12 mouse cellular contexts compared by ENCODE assay signal in genomic region chr3:95121580-95121979, GRCm38 (mm10). TPM values are rescaled to one million over a fixed set of nuclear protein-coding genes. Genes with fewer than 3 reads are reported as not detected.
DNase-seq lines count a peak whose midpoint lies in the region; ATAC-seq and TF ChIP-seq lines count a peak whose summit lies in the region.
"Had no signal": no experiment of that assay in that cellular context is flagged by ENCODE, and none has a peak within 500 bp of the region (broad histone marks: within the 10 kb centered on the region; RNA-seq: fewer than 3 reads in every experiment).

No protein-coding gene starts in this region.

- peaks cover 55% of the 10 kb centered on the region for H3K36me3 ChIP-seq in heart, embryonic 12.5 days
- peaks cover 31% of the 10 kb centered on the region for H3K36me3 ChIP-seq in liver, adult 2 months (ENCODE audit: control insufficient read depth, insufficient read depth, low read length)
- H3K36me3 ChIP-seq in heart, postnatal 0 days (replicated peaks; ENCODE audit: control insufficient read depth, insufficient read depth, low read length), result peaks cover 52% of the 10 kb centered on the region

- peak; percentile 54; the same call in 1 of the 2 replicates for TF ChIP-seq EP300 in heart, postnatal 0 days (IDR thresholded peaks at IDR 0.05; ENCODE audit: low read depth)

- H3K4me3 ChIP-seq in heart, embryonic 12.5 days, result no peak overlapping the region
- H3K4me3 ChIP-seq in liver, adult 2 months (ENCODE audit: insufficient read depth, low read depth, low read length), result no peak overlapping the region
- H3K4me3 ChIP-seq in heart, postnatal 0 days (ENCODE audit: low read depth, low read length), result no peak overlapping the region
- H3K4me3 ChIP-seq: embryonic facial prominence, embryonic 12.5 days; forebrain, embryonic 13.5 days; layer of hippocampus, adult 2 months had no signal

- TF ChIP-seq POLR2A in liver, adult 2 months (IDR thresholded peaks at IDR 0.05; ENCODE audit: extremely low read depth, insufficient read depth, low read length), result no peak

- intact Hi-C loops in heart, postnatal 10 days (cut with DNase I), result no loop called here

- H3K79me2 ChIP-seq in liver, adult 2 months (ENCODE audit: control insufficient read depth, insufficient read depth, low read length), result no peaks in the 10 kb centered on the region

- no peaks in the 10 kb centered on the region for H3K27me3 ChIP-seq in heart, embryonic 12.5 days (replicated peaks)
- H3K27me3 ChIP-seq in liver, adult 2 months (ENCODE audit: control insufficient read depth, insufficient read depth, low read length), result no peaks in the 10 kb centered on the region
- no peaks in the 10 kb centered on the region for H3K27me3 ChIP-seq in heart, postnatal 0 days (ENCODE audit: control insufficient read depth, insufficient read depth, low read length)
- H3K27me3 ChIP-seq: embryonic facial prominence, embryonic 12.5 days; forebrain, embryonic 13.5 days had no signal

- TF ChIP-seq CTCF in liver, adult 2 months (IDR thresholded peaks at IDR 0.05; ENCODE audit: low read depth, low read length), result no peak
- TF ChIP-seq CTCF in heart, postnatal 0 days (IDR thresholded peaks at IDR 0.05; ENCODE audit: low read depth), result no peak

- 52% methylated on average over 6 of the region's 6 CpGs for WGBS in heart, embryonic 12.5 days
- 77% methylated on average over 6 of the region's 6 CpGs for WGBS in liver, adult 2 months
- WGBS in heart, postnatal 0 days, result 62% methylated on average over 6 of the region's 6 CpGs

- H3K9ac ChIP-seq in heart, embryonic 12.5 days, result no peak overlapping the region
- H3K9ac ChIP-seq in liver, adult 2 months (ENCODE audit: low read depth, low read length), result no peak overlapping the region
- H3K9ac ChIP-seq in heart, postnatal 0 days (replicated peaks; ENCODE audit: low read depth, low read length), result no peak overlapping the region
- H3K9ac ChIP-seq: embryonic facial prominence, embryonic 12.5 days; forebrain, embryonic 13.5 days had no signal

- DNase-seq in heart, postnatal 10 days, result no peak
- no peak for DNase-seq in liver, adult 2 months (ENCODE audit: extremely low read depth, low read depth, low spot score)
- no peak for DNase-seq in liver
- no peak for DNase-seq in heart, postnatal 0 days (ENCODE audit: low spot score)
- peak; percentile 51 to 72 for DNase-seq in lung, postnatal 4 days
- no peak for DNase-seq in spleen, adult 18-20 months
- DNase-seq in B cell, adult 2 months, result no peak
- DNase-seq: cerebellum, adult 9-11 months had no signal

- no peak overlapping the region for H3K4me2 ChIP-seq in heart, embryonic 12.5 days
- no peak overlapping the region for H3K4me2 ChIP-seq in heart, postnatal 0 days (ENCODE audit: low read depth, low read length)
- H3K4me2 ChIP-seq: embryonic facial prominence, embryonic 12.5 days; forebrain, embryonic 13.5 days had no signal

- H3K9me3 ChIP-seq in heart, embryonic 12.5 days (replicated peaks), result no peaks in the 10 kb centered on the region
- no peaks in the 10 kb centered on the region for H3K9me3 ChIP-seq in heart, postnatal 0 days (replicated peaks; ENCODE audit: control insufficient read depth, low read length)
- H3K9me3 ChIP-seq: embryonic facial prominence, embryonic 12.5 days; forebrain, embryonic 13.5 days had no signal

- H3K27ac ChIP-seq in heart, embryonic 12.5 days (ENCODE audit: poor library complexity, severe bottlenecking), result peak overlapping the region; percentile 50
- peak overlapping the region; percentile 64 for H3K27ac ChIP-seq in liver, adult 2 months (replicated peaks; ENCODE audit: insufficient read depth, low read depth, low read length)
- H3K27ac ChIP-seq in heart, postnatal 0 days (ENCODE audit: low read depth), result peak overlapping the region; percentile 81
- H3K27ac ChIP-seq: forebrain, embryonic 13.5 days; layer of hippocampus, adult 2 months had no signal

- peak; percentile 41; the same call in 1 of the 2 replicates for ATAC-seq in heart, embryonic 12.5 days (ENCODE audit: insufficient number of reproducible peaks, low FRiP score)
- peak; percentile 61 for ATAC-seq in heart, postnatal 0 days (ENCODE audit: insufficient read depth, low read depth)
- ATAC-seq: forebrain, embryonic 13.5 days had no signal

- H3K4me1 ChIP-seq in heart, embryonic 12.5 days (replicated peaks), result peaks cover 14% of the 10 kb centered on the region
- peaks cover 2% of the 10 kb centered on the region; the same call in 1 of the 2 replicates for H3K4me1 ChIP-seq in liver, adult 2 months (ENCODE audit: control insufficient read depth, insufficient read depth, low read length)
- H3K4me1 ChIP-seq in heart, postnatal 0 days (ENCODE audit: control insufficient read depth, insufficient read depth), result peaks cover 11% of the 10 kb centered on the region; the same call in 1 of the 2 replicates

RNA-seq across cellular contexts. Expression of gene Tmod4, which starts 2.7 kb away (rescaled TPM):
- 0.59 and 0.69 TPM in 2 replicates for polyA plus RNA-seq in heart, embryonic 12.5 days (2016; fragmentation: Nextera tagmentation; extraction: Ambion mirVana)
- total RNA-seq in heart, postnatal 10 days (2021), result 1 to 10 TPM; 9.6 to 9.9 TPM
- 0.65 TPM in 1 of 2 replicates, not detected in the other for total RNA-seq in liver, adult 2 months (2014; rRNA removed)
- polyA plus RNA-seq in liver, adult 2 months (2012; rRNA removed), result 0.25 TPM in 1 of 2 replicates, not detected in the other
- total RNA-seq in heart, postnatal 0 days (2014; rRNA removed; ENCODE audit: low replicate concordance), result 1.2 and 14.3 TPM in 2 replicates
- polyA plus RNA-seq in heart, postnatal 0 days (2015; fragmentation: Nextera tagmentation; extraction: Ambion mirVana), result 2.7 and 2.9 TPM in 2 replicates

RNA-seq across cellular contexts. Expression of gene Vps72, which starts 10.8 kb away (rescaled TPM):
- polyA plus RNA-seq in heart, embryonic 12.5 days (2016; fragmentation: Nextera tagmentation; extraction: Ambion mirVana), result 96.7 and 103 TPM in 2 replicates
- 10 to 100 TPM; 39.0 to 53.0 TPM for total RNA-seq in heart, postnatal 10 days (2021)
- 9.9 and 12.7 TPM in 2 replicates for total RNA-seq in liver, adult 2 months (2014; rRNA removed)
- polyA plus RNA-seq in liver, adult 2 months (2012; rRNA removed), result 25.1 and 27.4 TPM in 2 replicates
- total RNA-seq in heart, postnatal 0 days (2014; rRNA removed; ENCODE audit: low replicate concordance), result 54.9 and 69.3 TPM in 2 replicates
- 60.8 and 66.9 TPM in 2 replicates for polyA plus RNA-seq in heart, postnatal 0 days (2015; fragmentation: Nextera tagmentation; extraction: Ambion mirVana)

RNA-seq across cellular contexts. Expression of gene Scnm1, which starts 12.2 kb away (rescaled TPM):
- polyA plus RNA-seq in heart, embryonic 12.5 days (2016; fragmentation: Nextera tagmentation; extraction: Ambion mirVana), result 48.6 and 52.7 TPM in 2 replicates
- total RNA-seq in heart, postnatal 10 days (2021), result 10 to 100 TPM; 28.9 to 34.9 TPM
- total RNA-seq in liver, adult 2 months (2014; rRNA removed), result 12.6 and 13.3 TPM in 2 replicates
- polyA plus RNA-seq in liver, adult 2 months (2012; rRNA removed), result 15.2 and 17.7 TPM in 2 replicates
- total RNA-seq in heart, postnatal 0 days (2014; rRNA removed; ENCODE audit: low replicate concordance), result 16.7 and 38.2 TPM in 2 replicates
- polyA plus RNA-seq in heart, postnatal 0 days (2015; fragmentation: Nextera tagmentation; extraction: Ambion mirVana), result 57.6 and 57.7 TPM in 2 replicates

RNA-seq across cellular contexts. Expression of gene Lysmd1, which starts 12.3 kb away (rescaled TPM):
- polyA plus RNA-seq in heart, embryonic 12.5 days (2016; fragmentation: Nextera tagmentation; extraction: Ambion mirVana), result 8.1 and 9.1 TPM in 2 replicates
- total RNA-seq in heart, postnatal 10 days (2021), result 1 to 10 TPM; 8.0 to 8.6 TPM
- total RNA-seq in liver, adult 2 months (2014; rRNA removed), result 7.0 and 7.9 TPM in 2 replicates
- 6.1 and 6.5 TPM in 2 replicates for polyA plus RNA-seq in liver, adult 2 months (2012; rRNA removed)
- total RNA-seq in heart, postnatal 0 days (2014; rRNA removed; ENCODE audit: low replicate concordance), result 6.1 and 7.1 TPM in 2 replicates
- polyA plus RNA-seq in heart, postnatal 0 days (2015; fragmentation: Nextera tagmentation; extraction: Ambion mirVana), result 8.7 and 10.4 TPM in 2 replicates

RNA-seq across cellular contexts. Expression of gene Pip5k1a, which starts 14.8 kb away (rescaled TPM):
- polyA plus RNA-seq in heart, embryonic 12.5 days (2016; fragmentation: Nextera tagmentation; extraction: Ambion mirVana), result 18.2 and 18.5 TPM in 2 replicates
- 10 to 100 TPM; 25.7 to 26.1 TPM for total RNA-seq in heart, postnatal 10 days (2021)
- 4.5 and 5.6 TPM in 2 replicates for total RNA-seq in liver, adult 2 months (2014; rRNA removed)
- polyA plus RNA-seq in liver, adult 2 months (2012; rRNA removed), result 5.2 and 6.7 TPM in 2 replicates
- 36.6 and 50.5 TPM in 2 replicates for total RNA-seq in heart, postnatal 0 days (2014; rRNA removed; ENCODE audit: low replicate concordance)
- polyA plus RNA-seq in heart, postnatal 0 days (2015; fragmentation: Nextera tagmentation; extraction: Ambion mirVana), result 13.8 and 14.5 TPM in 2 replicates

Comparison
In these comparisons a context has a peak if more than half of its experiments do, and no peak if none do; other contexts are left out.
1. DNase-seq: peak in lung, postnatal 4 days (2 of 2); none in heart, postnatal 10 days (0 of 2), liver, adult 2 months (single experiment), liver (single experiment), heart, postnatal 0 days (single experiment), spleen, adult 18-20 months (0 of 2) and B cell, adult 2 months (0 of 2).
2. Peak in every context shown above with its lines, with median percentiles within 50 percentile points of each other: H3K27ac ChIP-seq.